Mouse (Mus musculus) monocyte, adult 5-6 weeks (primary cell): Measurements from ENCODE around the gene Bpnt1. TPM values are rescaled to one million over a fixed set of nuclear protein-coding genes. Genes with fewer than 3 reads are reported as not detected.

ENCODE experiments used
- ATAC-seq: fragments of 153-309, 156-312 bp; replicated peaks from 2 replicates; pipeline ENCODE4 v1.8.0; 2017; ENCODE audit warnings: mild to moderate bottlenecking; ENCODE audit not compliant: low TSS enrichment, insufficient number of reproducible peaks, severe bottlenecking, poor library complexity, low FRiP score
- total RNA-seq: library from RNA; stranded (forward); fragments of 200-1000, 200-491, 200-594 nt; gene quantifications from 3 replicates; pipeline ENCODE4 v1.2.3, GENCODE M21; 2017

Gene Bpnt1
- total RNA-seq, 1 experiment from 2014 or later = 39.3 TPM

DNA sequence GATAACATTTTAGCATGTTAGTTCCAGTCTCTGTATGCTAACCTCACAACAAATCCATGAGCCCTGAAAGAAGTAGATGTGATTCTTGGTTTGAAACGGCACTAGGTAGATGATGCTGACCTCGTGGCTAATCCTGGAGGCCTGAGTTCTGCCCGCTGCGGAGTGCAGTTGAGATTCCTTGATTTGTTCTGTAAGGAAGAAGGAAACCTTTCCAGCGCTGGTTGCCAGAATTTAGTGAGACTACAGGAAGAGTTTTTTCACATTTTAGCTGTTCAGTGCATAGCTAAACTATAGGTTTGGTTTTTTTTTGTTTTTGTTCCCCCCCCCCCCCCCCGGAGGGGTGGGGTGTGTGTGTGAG, 32.2 kb downstream of the Bpnt1 start:
- no peak for ATAC-seq

- no peak for ATAC-seq
Measured at GRCm38 (mm10) chr1:185367383-185367782, 35.4 kb downstream of the Bpnt1 start.

GRCm38 (mm10) chr1:185369979-185370378, 38.0 kb downstream of the Bpnt1 start:
- no peak for ATAC-seq

DNA sequence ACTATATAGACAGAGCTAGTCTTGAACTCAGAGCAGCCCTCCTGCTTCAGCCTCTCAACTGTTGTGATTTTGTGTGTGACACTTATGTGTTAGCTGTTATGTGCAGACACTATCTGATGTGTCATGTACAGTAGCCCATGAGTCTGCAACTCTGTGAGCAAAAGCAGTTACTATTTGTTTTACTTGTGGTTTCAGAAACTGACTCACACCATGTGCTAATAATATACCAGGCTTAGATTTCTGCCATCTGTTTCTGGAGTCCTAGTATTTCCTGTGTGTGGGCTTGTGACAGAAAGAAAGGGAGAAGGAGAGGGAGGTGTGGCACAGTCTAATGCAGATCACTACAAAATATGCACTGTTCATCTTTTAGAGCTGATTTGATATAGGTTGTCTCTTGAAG, 44.4 kb downstream of the Bpnt1 start:
- ATAC-seq = no peak

GRCm38 (mm10) chr1:185377429-185377828, 45.5 kb downstream of the Bpnt1 start:
- no peak for ATAC-seq

GRCm38 (mm10) chr1:185401615-185402014, 69.7 kb downstream of the Bpnt1 start:
- ATAC-seq = no peak

DNA sequence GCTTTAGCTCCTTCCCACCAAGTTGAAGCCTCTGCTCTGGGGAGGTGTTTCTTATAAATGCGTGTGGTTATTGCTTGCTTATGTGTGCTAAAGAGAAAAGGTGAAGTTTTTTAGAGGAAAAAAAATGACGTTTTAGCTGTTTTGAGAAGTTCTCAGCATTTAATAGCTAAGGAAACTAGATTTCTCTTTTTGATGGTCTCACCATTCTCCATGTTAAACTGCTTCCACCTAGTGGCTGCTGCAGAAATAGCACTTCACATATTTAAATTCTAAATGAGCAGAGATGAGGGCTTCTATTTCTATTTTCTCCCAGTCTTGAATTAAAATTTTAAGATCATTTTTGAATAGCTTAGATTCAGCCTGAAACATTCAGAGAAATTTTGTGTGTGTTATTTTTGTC, 72.1 kb downstream of the Bpnt1 start:
- ATAC-seq = no peak

GRCm38 (mm10) chr1:185405921-185406320, 74.0 kb downstream of the Bpnt1 start:
- ATAC-seq = no peak

Other genes starting within 250 kb of the Bpnt1 start
- gene Rab3gap2, start 128.0 kb upstream of the Bpnt1 start, total RNA-seq = 36.1 to 43.1 TPM (median 36.5 TPM) in 3 replicates
- gene Iars2, start 2.8 kb upstream of the Bpnt1 start, total RNA-seq = 24.3 to 38.5 TPM (median 29.8 TPM) in 3 replicates
- gene Eprs, start 30.9 kb downstream of the Bpnt1 start, total RNA-seq = 85.2 to 137 TPM (median 93.8 TPM) in 3 replicates
- not detected in 3 replicates for gene Slc30a10, start 122.7 kb downstream of the Bpnt1 start, total RNA-seq